Mouse (Mus musculus) heart, postnatal 10 days (tissue): ENCODE data around the gene Ren1. TPM values are rescaled to one million over a fixed set of nuclear protein-coding genes. Genes with fewer than 3 reads are reported as not detected.

Experiments
- DNase-seq, 2 experiments: peaks; one replicate each; pipeline ENCODE4 v3.0.0; 2021
- intact Hi-C: fragments of 180-260 bp; cut with DNase I; formaldehyde crosslinking; loops from one replicate; pipeline ENCODE4 v1.15.1; 2025
- total RNA-seq, 2 experiments: library from RNA; stranded (reverse); gene quantifications; 2 replicates each; pipeline ENCODE4 v1.2.3; 2021

Gene Ren1
- total RNA-seq, 2 experiments from 2014 or later: 0.22 TPM

DNA sequence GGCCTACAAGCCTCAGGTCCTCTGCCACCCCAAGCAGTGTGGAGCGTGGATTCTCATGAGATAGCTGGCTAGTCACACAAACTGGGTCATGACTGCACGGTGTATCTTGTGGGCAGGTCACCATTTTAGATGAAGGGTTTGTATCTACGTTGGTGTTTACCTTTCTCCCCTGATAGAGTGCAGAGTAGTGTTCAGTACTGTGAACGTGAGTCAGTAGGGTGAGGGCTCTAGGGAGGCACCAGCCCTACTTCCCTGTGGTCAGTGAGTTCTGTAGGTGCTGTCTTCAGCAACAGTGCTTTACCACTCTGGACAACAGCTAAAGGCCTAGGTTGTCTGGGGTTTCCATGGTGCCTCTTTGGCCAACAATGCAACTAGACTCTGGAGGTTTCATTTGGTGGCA lies 53.7 kb downstream of the Ren1 start:
- intact Hi-C loops: no loop called here
- DNase-seq: no peak

DNA sequence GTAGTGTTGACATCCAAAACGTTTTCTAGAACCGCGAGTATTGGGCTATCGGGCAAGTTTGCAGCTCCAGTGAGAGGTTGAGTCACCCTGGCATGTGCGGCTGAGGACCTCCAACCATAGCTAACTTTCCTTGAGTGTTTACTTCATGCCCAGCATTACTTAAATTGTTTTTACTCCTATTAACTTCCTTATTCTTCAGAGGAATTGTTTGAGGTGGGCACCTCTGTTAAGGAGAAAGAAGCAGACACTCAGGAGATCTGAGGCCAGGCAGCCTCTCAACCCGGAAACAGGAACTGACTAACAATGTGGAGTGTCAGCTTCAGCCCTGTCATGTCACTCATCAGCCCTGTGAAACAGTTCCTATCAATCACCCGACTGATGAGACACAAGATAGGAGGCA lies 56.3 kb downstream of the Ren1 start:
- intact Hi-C loops: no loop called here
- DNase-seq: no peak

DNA sequence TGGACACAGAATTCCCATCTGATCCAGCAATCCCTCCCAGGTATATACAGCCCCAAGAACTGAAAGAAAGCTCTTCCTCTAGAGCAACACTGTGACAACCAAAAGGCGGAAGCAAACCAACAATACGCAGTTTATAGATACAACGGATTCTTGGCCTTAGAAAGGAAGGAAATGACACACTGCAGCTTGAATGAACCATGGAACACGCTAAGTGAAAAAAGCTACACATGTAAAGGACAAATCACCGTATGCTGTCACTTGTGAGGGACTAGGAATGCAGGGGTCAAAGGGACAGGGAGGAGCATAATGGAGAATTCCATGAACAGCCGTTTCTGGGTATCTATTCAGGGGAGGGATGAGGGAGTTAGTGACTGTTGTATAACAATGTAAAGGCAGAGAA lies 57.1 kb downstream of the Ren1 start:
- intact Hi-C loops: no loop called here
- no peak for DNase-seq

DNA sequence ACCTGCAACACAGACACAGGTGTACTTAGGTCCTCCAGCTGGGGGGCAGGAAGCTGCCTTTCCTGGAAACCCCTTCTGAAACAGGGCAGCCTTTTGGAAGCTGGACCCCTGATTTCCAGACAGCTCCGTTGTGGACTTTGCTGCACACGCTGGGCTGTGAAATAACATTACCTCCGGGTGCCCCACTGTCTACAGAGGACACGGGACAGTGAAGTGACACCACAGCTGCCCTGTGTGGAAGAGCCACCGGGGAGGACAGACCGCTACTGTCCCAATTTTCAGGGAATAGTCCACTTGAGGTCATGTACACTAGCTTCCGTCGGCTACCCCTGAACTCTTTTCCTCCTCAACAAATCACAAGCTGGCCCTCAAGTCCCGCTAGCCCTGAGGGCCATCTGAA lies 58.0 kb downstream of the Ren1 start:
- DNase-seq: no peak
- intact Hi-C loops: no loop called here

DNA sequence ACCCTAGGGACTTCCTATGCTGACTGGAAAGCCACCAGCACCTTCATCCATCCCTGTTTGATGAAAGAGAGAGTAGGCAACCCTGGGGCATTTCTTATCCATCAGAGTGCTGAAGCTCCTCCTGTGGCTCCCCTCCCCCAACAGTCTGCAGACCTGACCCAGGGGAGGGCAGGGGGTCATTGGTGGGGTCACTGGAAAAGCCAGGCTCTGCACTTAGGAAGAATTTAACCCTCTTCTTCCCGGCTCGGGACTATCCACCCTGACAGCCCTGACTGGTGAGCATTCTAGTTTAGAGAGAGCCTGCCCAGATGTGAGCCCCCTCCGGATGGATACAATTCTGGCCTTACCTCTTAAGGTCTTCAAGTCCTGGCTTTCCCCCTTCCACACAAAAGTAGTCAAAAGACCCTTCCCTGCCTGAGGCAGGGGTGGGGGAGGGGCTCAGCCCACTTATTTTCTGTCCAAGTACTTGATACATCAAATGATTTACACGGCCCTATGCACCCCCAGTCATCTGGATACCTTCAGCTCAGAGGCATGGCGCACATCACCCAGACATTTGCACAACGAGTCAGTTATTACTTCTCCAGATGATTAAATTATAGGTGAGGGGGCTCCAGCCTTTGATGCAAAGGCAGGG lies 58.7 kb downstream of the Ren1 start:
- no peak for DNase-seq

DNA sequence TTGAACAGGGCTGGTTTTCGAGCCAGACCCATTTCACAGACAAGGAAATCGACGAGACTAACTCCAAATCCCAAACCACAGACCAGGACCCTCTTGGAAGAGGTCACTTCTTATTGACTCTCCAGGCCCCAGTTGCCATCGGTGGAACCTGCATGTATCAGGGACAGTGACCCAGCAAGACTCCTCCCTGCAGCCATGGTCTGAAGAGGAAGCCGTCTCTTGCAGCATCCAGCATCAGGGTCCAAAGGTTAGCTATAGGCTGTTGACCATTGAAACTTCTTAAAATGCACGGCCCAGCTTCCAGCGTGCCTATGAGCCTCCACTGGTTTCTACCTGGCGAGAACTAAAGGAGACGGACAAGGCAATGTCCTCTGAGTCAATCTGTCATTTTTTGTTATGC lies 59.5 kb downstream of the Ren1 start:
- intact Hi-C loops: no loop called here
- no peak for DNase-seq

More for the DNA sequence above, 58.7 kb downstream of the Ren1 start:
- intact Hi-C loops: no loop called here

Other genes starting within 250 kb of the Ren1 start
- 10 to 100 TPM; 38.2 to 42.1 TPM for gene Ppp1r15b, start 219.4 kb upstream of the Ren1 start, total RNA-seq
- 10 to 100 TPM; 58.1 to 68.9 TPM for gene Plekha6, start 186.3 kb upstream of the Ren1 start, total RNA-seq
- gene Golt1a, start 40.7 kb upstream of the Ren1 start, total RNA-seq: not detected
- gene Kiss1, start 28.6 kb upstream of the Ren1 start, total RNA-seq: not detected
- 1 to 10 TPM in 1 of 2 experiments, under 1 TPM in 1; 0.82 to 1.1 TPM for gene Etnk2, start 13.1 kb downstream of the Ren1 start, total RNA-seq
- gene Sox13, start 73.9 kb downstream of the Ren1 start, total RNA-seq: 10 to 100 TPM; 29.6 to 33.4 TPM